ENCODE assay signal across 8 mouse cellular contexts in the genomic region with DNA sequence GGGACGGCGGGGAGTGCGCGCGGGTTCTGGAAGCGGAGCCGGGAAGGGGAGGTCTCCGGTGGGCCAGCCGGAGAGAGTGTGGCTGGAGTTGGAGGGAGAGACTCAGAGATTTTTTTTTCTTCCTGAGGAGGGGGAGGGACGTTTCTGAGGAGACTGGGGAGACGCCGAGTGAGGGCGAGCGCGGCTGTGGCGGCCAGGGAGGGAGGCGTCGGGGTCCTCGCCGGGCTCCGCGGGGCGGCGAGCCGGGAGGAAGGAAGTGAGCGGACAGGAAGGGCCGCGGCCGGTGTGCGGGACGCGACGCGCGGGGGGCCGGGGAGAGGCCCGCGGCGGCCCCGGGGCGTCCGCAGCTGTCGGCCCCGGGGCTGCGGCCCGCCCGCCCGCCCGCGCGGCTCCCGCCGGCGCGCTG. TPM values are rescaled to one million over a fixed set of nuclear protein-coding genes. Genes with fewer than 3 reads are reported as not detected.
A peak's percentile ranks its signal among the peaks of the same experiment; 100 is the strongest.
DNase-seq lines count a peak whose midpoint lies in the region; ATAC-seq and TF ChIP-seq lines count a peak whose summit lies in the region.

No protein-coding gene starts in this region.

- peak overlapping the region; percentile 66 for H3K4me2 ChIP-seq in hindbrain, embryonic 16.5 days (ENCODE audit: low read length)

- TF ChIP-seq CTCF in left cerebral cortex, adult 2 months (IDR thresholded peaks at IDR 0.05) = no peak

- no peaks in the 10 kb centered on the region; the same call in 1 of the 2 replicates for H3K27me3 ChIP-seq in hindbrain, embryonic 16.5 days (replicated peaks; ENCODE audit: control insufficient read depth, insufficient read depth, low read length)

- H3K9me3 ChIP-seq in hindbrain, embryonic 16.5 days (ENCODE audit: control insufficient read depth, low read length) = no peaks in the 10 kb centered on the region

- H3K27ac ChIP-seq in left cerebral cortex, adult 2 months = peak overlapping the region; percentile 94
- peak overlapping the region; percentile 95 for H3K27ac ChIP-seq in hindbrain, embryonic 16.5 days (ENCODE audit: low read depth, low read length)

- peak overlapping the region; percentile 86 for H3K4me3 ChIP-seq in left cerebral cortex, adult 2 months
- H3K4me3 ChIP-seq in hindbrain, embryonic 16.5 days (ENCODE audit: low read length) = peak overlapping the region; percentile 92

- H3K36me3 ChIP-seq in hindbrain, embryonic 16.5 days (ENCODE audit: control insufficient read depth, insufficient read depth, low read length) = no peaks in the 10 kb centered on the region

- intact Hi-C loops in left cerebral cortex, adult 2 months (cut with DNase I) = loop anchor here (1.0 kb wide), 1 partner anchor 48 kb away; no protein-coding TSS in a partner anchor

- DNase-seq in left cerebral cortex, adult 2 months (ENCODE audit: extremely low spot score in 1 of 2, low spot score in 2 of 2) = no peak
- DNase-seq in left cerebral cortex, adult 11 months (ENCODE audit: low spot score) = no peak
- DNase-seq in c-Kit-positive CD71-negative TER-119-negative erythroid progenitor cells, embryonic 14.5 days (ENCODE audit: low read depth) = peak; percentile 24
- DNase-seq in lung, postnatal 10 days = peak; percentile 80
- DNase-seq in layer of hippocampus, postnatal 10 days (ENCODE audit: low spot score in 2 of 2) = no peak
- DNase-seq in urinary bladder, postnatal 14 days (ENCODE audit: low spot score) = no peak
- no peak for DNase-seq in adrenal gland, postnatal 10 days

- peak; percentile 89 for ATAC-seq in hindbrain, embryonic 16.5 days

- H3K9ac ChIP-seq in hindbrain, embryonic 16.5 days (ENCODE audit: low read depth, low read length) = peak overlapping the region; percentile 90

- peaks cover 17% of the 10 kb centered on the region for H3K4me1 ChIP-seq in hindbrain, embryonic 16.5 days (ENCODE audit: control insufficient read depth, insufficient read depth, low read depth, low read length)

- under 1% methylated on average over 27 of the region's 55 CpGs for WGBS in hindbrain, embryonic 16.5 days

RNA-seq across cellular contexts. Expression of gene Luzp1, which starts 0.4 kb away (rescaled TPM):
- 10 to 100 TPM; 82.0 to 88.2 TPM for total RNA-seq in left cerebral cortex, adult 2 months (2021)
- polyA plus RNA-seq in hindbrain, embryonic 16.5 days (2015; fragmentation: Nextera tagmentation; extraction: Ambion mirVana) = 55.5 and 63.4 TPM in 2 replicates
- 10 to 100 TPM; 47.3 to 50.2 TPM for total RNA-seq in layer of hippocampus, postnatal 10 days (2021)
- total RNA-seq in adrenal gland, postnatal 10 days (2021) = 10 to 100 TPM; 34.0 to 36.8 TPM

RNA-seq across cellular contexts. Expression of gene 6030445D17Rik, which starts 7.9 kb away (rescaled TPM):
- under 1 TPM; 0.32 to 0.51 TPM for total RNA-seq in left cerebral cortex, adult 2 months (2021)
- 0.11 and 0.43 TPM in 2 replicates for polyA plus RNA-seq in hindbrain, embryonic 16.5 days (2015; fragmentation: Nextera tagmentation; extraction: Ambion mirVana)
- total RNA-seq in layer of hippocampus, postnatal 10 days (2021) = under 1 TPM; 0.62 TPM
- total RNA-seq in adrenal gland, postnatal 10 days (2021) = under 1 TPM; 0.24 to 0.39 TPM

RNA-seq across cellular contexts. Expression of gene Htr1d, which starts 46.6 kb away (rescaled TPM):
- total RNA-seq in left cerebral cortex, adult 2 months (2021) = 1 to 10 TPM; 5.7 to 6.0 TPM
- 3.7 and 4.7 TPM in 2 replicates for polyA plus RNA-seq in hindbrain, embryonic 16.5 days (2015; fragmentation: Nextera tagmentation; extraction: Ambion mirVana)
- total RNA-seq in layer of hippocampus, postnatal 10 days (2021) = 1 to 10 TPM in 1 of 2 experiments, under 1 TPM in 1; 0.98 to 1.3 TPM
- total RNA-seq in adrenal gland, postnatal 10 days (2021) = under 1 TPM; 0.15 to 0.24 TPM

Comparison
In these comparisons a context has a peak if more than half of its experiments do, and no peak if none do; other contexts are left out.
1. DNase-seq: peak in c-Kit-positive CD71-negative TER-119-negative erythroid progenitor cells, embryonic 14.5 days (single experiment) and lung, postnatal 10 days (single experiment); none in left cerebral cortex, adult 2 months (0 of 2), left cerebral cortex, adult 11 months (single experiment), layer of hippocampus, postnatal 10 days (0 of 2), urinary bladder, postnatal 14 days (single experiment) and adrenal gland, postnatal 10 days (single experiment).